Comparison of ENCODE assay signal across 9 mouse cellular contexts in the genomic region with DNA sequence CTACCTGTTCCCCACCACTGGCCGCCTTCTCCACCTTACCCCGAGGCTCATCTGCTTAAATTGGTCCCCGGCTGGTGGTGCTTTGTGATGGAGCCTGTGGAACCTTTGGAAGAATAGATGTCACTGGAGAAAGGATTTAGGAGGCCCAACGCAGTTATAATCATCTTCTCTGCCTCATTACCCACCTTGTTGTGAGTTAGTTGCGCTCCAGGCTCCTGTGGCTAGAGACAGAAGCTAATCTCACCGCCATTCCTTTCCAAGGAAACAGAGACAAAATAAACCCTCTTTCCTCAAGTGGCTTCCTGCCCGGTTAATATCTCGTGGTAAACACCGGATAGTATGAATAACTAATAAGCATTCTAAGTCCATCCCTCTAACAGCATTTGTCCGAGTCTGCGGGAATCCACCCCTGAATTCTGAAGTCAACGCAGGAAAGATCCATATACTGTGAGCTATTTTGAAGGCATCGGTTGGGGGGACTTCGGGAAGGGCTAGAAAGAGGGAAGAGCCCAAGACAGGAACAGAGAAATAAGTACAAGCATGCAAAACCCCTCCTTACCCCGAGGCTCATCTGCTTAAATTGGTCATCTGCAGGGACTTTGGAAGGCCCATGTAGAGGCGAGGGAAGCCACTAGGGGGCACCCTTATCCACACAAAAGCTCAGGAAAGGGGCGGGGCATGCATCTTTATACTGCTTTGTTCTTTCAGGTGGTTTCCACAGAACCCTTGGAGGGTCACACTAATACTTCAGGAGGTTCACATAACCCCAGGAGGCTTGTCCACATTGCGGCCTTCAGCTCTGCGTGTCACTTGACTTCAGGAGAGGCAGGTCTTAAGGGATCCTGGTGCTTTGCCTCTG. TPM values are rescaled to one million over a fixed set of nuclear protein-coding genes. Genes with fewer than 3 reads are reported as not detected.
DNase-seq lines count a peak whose midpoint lies in the region; ATAC-seq and TF ChIP-seq lines count a peak whose summit lies in the region.
"Had no signal": no experiment of that assay in that cellular context is flagged by ENCODE, and none has a peak within 500 bp of the region (broad histone marks: within the 10 kb centered on the region; RNA-seq: fewer than 3 reads in every experiment).

No protein-coding gene starts in this region.

- H3K4me2 ChIP-seq in hindbrain, embryonic 13.5 days: peak overlapping the region; percentile 19

- H3K9me3 ChIP-seq in MEL (replicated peaks; ENCODE audit: insufficient read depth, low read length): no peaks in the 10 kb centered on the region
- no peaks in the 10 kb centered on the region for H3K9me3 ChIP-seq in forebrain, embryonic 10.5 days
- no peaks in the 10 kb centered on the region for H3K9me3 ChIP-seq in hindbrain, embryonic 13.5 days

- no peak for TF ChIP-seq POLR2A in MEL (IDR thresholded peaks at IDR 0.05; ENCODE audit: control insufficient read depth in 1 of 2, insufficient read depth in 1 of 2, low read depth in 1 of 2, low read length in 2 of 2, poor library complexity in 1 of 2)

- H3K27me3 ChIP-seq in MEL (ENCODE audit: control insufficient read depth in 1 of 2, insufficient read depth in 2 of 2, low read length in 2 of 2): peaks cover 5% of the 10 kb centered on the region in 2 experiments; a peak in 2 of 4 replicates
- H3K27me3 ChIP-seq in forebrain, embryonic 10.5 days (ENCODE audit: poor library complexity, severe bottlenecking): peaks cover 52% of the 10 kb centered on the region
- peaks cover 14% of the 10 kb centered on the region; the same call in 1 of the 2 replicates for H3K27me3 ChIP-seq in hindbrain, embryonic 13.5 days

- H3K36me3 ChIP-seq in MEL (ENCODE audit: control insufficient read depth in 1 of 2, insufficient read depth in 2 of 2, low read length in 2 of 2): peaks cover 0 to 14% of the 10 kb centered on the region in 2 experiments; a peak in 2 of 4 replicates
- no peaks in the 10 kb centered on the region for H3K36me3 ChIP-seq in forebrain, embryonic 10.5 days (replicated peaks)
- H3K36me3 ChIP-seq in hindbrain, embryonic 13.5 days: no peaks in the 10 kb centered on the region

- no peak overlapping the region for H3K4me3 ChIP-seq in MEL (ENCODE audit: control insufficient read depth in 1 of 2, insufficient read depth in 1 of 2, low read depth in 2 of 2, low read length in 2 of 2)
- no peak overlapping the region for H3K4me3 ChIP-seq in forebrain, embryonic 10.5 days
- H3K4me3 ChIP-seq in hindbrain, embryonic 13.5 days: no peak overlapping the region

- peak; percentile 61 for TF ChIP-seq RAD21 in MEL (IDR thresholded peaks at IDR 0.05; ENCODE audit: low read depth, low read length)

- H3K9ac ChIP-seq in MEL (ENCODE audit: control insufficient read depth, low read depth, low read length, poor library complexity, severe bottlenecking): no peak overlapping the region
- H3K9ac ChIP-seq in hindbrain, embryonic 13.5 days: 0 out of 2 replicates have a peak overlapping the region, but pooled peaks have one; percentile 39

- no peaks in the 10 kb centered on the region for H3K79me2 ChIP-seq in MEL (ENCODE audit: control insufficient read depth, insufficient read depth, low read length, poor library complexity)

- WGBS in forebrain, embryonic 10.5 days: 25% methylated on average over 19 of the region's 19 CpGs
- 28% methylated on average over 19 of the region's 19 CpGs for WGBS in hindbrain, embryonic 13.5 days

- H3K27ac ChIP-seq in MEL (ENCODE audit: control insufficient read depth, low read depth, low read length): no peak overlapping the region
- peak overlapping the region; percentile 66; the same call in 1 of the 2 replicates for H3K27ac ChIP-seq in forebrain, embryonic 10.5 days
- peak overlapping the region; percentile 50 for H3K27ac ChIP-seq in hindbrain, embryonic 13.5 days
- H3K27ac ChIP-seq: macrophage had no signal

- H3K4me1 ChIP-seq in MEL (ENCODE audit: control insufficient read depth in 1 of 2, insufficient read depth in 2 of 2, low read length in 2 of 2): peaks cover 5 to 14% of the 10 kb centered on the region in 2 experiments; a peak in 3 of 4 replicates
- H3K4me1 ChIP-seq in forebrain, embryonic 10.5 days: peaks cover 12% of the 10 kb centered on the region
- peaks cover 6% of the 10 kb centered on the region for H3K4me1 ChIP-seq in hindbrain, embryonic 13.5 days (replicated peaks)

- peak; percentile 82 to 83 (median 82) for TF ChIP-seq CTCF in MEL (IDR thresholded peaks at IDR 0.05 in 2 of 3, conservative IDR thresholded peaks at IDR 0.05 in 1 of 3; ENCODE audit: control insufficient read depth in 1 of 3, insufficient read depth in 1 of 3, low read depth in 2 of 3, low read length in 3 of 3, poor library complexity in 1 of 3, severe bottlenecking in 1 of 3)

- ATAC-seq in hindbrain, embryonic 13.5 days (ENCODE audit: low FRiP score): peak; percentile 89

- TF ChIP-seq EP300 in MEL (IDR thresholded peaks at IDR 0.05; ENCODE audit: low read depth in 1 of 2, low read length in 2 of 2): no peak

- DNase-seq in MEL (ENCODE audit: low read depth, low spot score): peak; percentile 76
- peak; percentile 57 for DNase-seq in c-Kit-negative CD71-positive TER-119-positive erythroid progenitor cells, embryonic 14.5 days (ENCODE audit: low read depth, low spot score)
- peak; percentile 85 for DNase-seq in forebrain, embryonic 10.5 days (ENCODE audit: extremely low spot score, low spot score)
- peak; percentile 84 to 87 for DNase-seq in layer of hippocampus, postnatal 10 days (ENCODE audit: low spot score in 2 of 2)
- DNase-seq in lung, postnatal 25 days (ENCODE audit: low spot score): peak; percentile 62
- DNase-seq in retina, embryonic 14.5 days (ENCODE audit: low spot score): peak; percentile 94
- peak; percentile 81 for DNase-seq in thymus, postnatal 4 days

TF ChIP-seq in MEL, 35 proteins besides CTCF, POLR2A, EP300 and RAD21:
- TF ChIP-seq MAZ (IDR thresholded peaks at IDR 0.05; ENCODE audit: low read depth, low read length) (peak; percentile 73; the same call in 1 of the 2 replicates), KAT2A (conservative IDR thresholded peaks at IDR 0.05; ENCODE audit: low read depth, low read length) (no peak), GABPA (IDR thresholded peaks at IDR 0.05; ENCODE audit: low read depth, low read length) (no peak), NELFE (IDR thresholded peaks at IDR 0.05; ENCODE audit: low read depth, low read length) (no peak), TCF12 (IDR thresholded peaks at IDR 0.05; ENCODE audit: low read depth, low read length) (no peak), ELF1 (IDR thresholded peaks at IDR 0.05; ENCODE audit: low read depth, low read length) (no peak), ZC3H11A (IDR thresholded peaks at IDR 0.05; ENCODE audit: low read depth, low read length) (peak; percentile 41), NRF1 (IDR thresholded peaks at IDR 0.05; ENCODE audit: insufficient read depth, low read depth, low read length, poor library complexity, severe bottlenecking) (no peak), POLR2AphosphoS5 (IDR thresholded peaks at IDR 0.05; ENCODE audit: borderline replicate concordance, low read depth, low read length) (no peak), SIN3A (IDR thresholded peaks at IDR 0.05; ENCODE audit: low read length) (no peak), TBP (IDR thresholded peaks at IDR 0.05; ENCODE audit: low read depth, low read length) (no peak), ZNF384 (IDR thresholded peaks at IDR 0.05; ENCODE audit: low read depth, low read length) (no peak), HCFC1 (IDR thresholded peaks at IDR 0.05; ENCODE audit: low read depth, low read length) (0 out of 2 replicates have a peak, but pooled peaks have one; percentile 22), CHD1 (IDR thresholded peaks at IDR 0.05; ENCODE audit: low read depth, low read length) (no peak), USF2 (IDR thresholded peaks at IDR 0.05; ENCODE audit: borderline replicate concordance in 1 of 2, insufficient read depth in 1 of 2, low read depth in 1 of 2, low read length in 2 of 2) (no peak), JUND (IDR thresholded peaks at IDR 0.05; ENCODE audit: low read depth, low read length) (0 out of 2 replicates have a peak, but pooled peaks have one; percentile 27), MYC (IDR thresholded peaks at IDR 0.05; ENCODE audit: low read depth, low read length) (no peak), GATA1 (IDR thresholded peaks at IDR 0.05; ENCODE audit: low read depth, low read length) (no peak), BHLHE40 (IDR thresholded peaks at IDR 0.05; ENCODE audit: borderline replicate concordance, low read depth, low read length) (peak; percentile 42; the same call in 1 of the 2 replicates), TAL1 (IDR thresholded peaks at IDR 0.05; ENCODE audit: low read length) (no peak), ZMIZ1 (IDR thresholded peaks at IDR 0.05; ENCODE audit: low read depth, low read length) (no peak), E2F4 (IDR thresholded peaks at IDR 0.05; ENCODE audit: borderline replicate concordance, low read depth, low read length) (no peak), SMC3 (IDR thresholded peaks at IDR 0.05; ENCODE audit: low read depth, low read length) (peak; percentile 52)

RNA-seq across cellular contexts. Expression of a gene that starts 4.1 kb away (rescaled TPM):
- 46.5 and 60.2 TPM in 2 replicates for total RNA-seq in MEL (2012; rRNA removed)
- 100 to 1,000 TPM in 1 of 2 experiments, not detected in 1; 112 TPM for polyA plus RNA-seq in MEL (2012; ENCODE audit: insufficient read depth in 1 of 2, insufficient read length in 2 of 2, low read depth in 1 of 2, low replicate concordance in 2 of 2, missing spikeins in 1 of 2)
- polyA plus RNA-seq in forebrain, embryonic 10.5 days (2016; fragmentation: Nextera tagmentation; extraction: Ambion mirVana): 54.4 and 56.5 TPM in 2 replicates
- polyA plus RNA-seq in hindbrain, embryonic 13.5 days (2015; fragmentation: Nextera tagmentation; extraction: Ambion mirVana): 57.7 and 60.8 TPM in 2 replicates
- 10 to 100 TPM; 40.6 to 47.2 TPM for total RNA-seq in layer of hippocampus, postnatal 10 days (2021)

RNA-seq across cellular contexts. Expression of a gene that starts 46.3 kb away (rescaled TPM):
- not detected in 2 replicates for total RNA-seq in MEL (2012; rRNA removed)
- polyA plus RNA-seq in MEL (2012; ENCODE audit: insufficient read depth in 1 of 2, insufficient read length in 2 of 2, low read depth in 1 of 2, low replicate concordance in 2 of 2, missing spikeins in 1 of 2): not detected
- 5.7 and 5.8 TPM in 2 replicates for polyA plus RNA-seq in forebrain, embryonic 10.5 days (2016; fragmentation: Nextera tagmentation; extraction: Ambion mirVana)
- 20.6 and 22.1 TPM in 2 replicates for polyA plus RNA-seq in hindbrain, embryonic 13.5 days (2015; fragmentation: Nextera tagmentation; extraction: Ambion mirVana)
- total RNA-seq in layer of hippocampus, postnatal 10 days (2021): 10 to 100 TPM; 10.3 to 11.5 TPM
- polyA plus RNA-seq: macrophage had no signal
